Mouse (Mus musculus) kidney, postnatal 0 days (tissue): Measurements from ENCODE around the gene Tamm41. TPM values are rescaled to one million over a fixed set of nuclear protein-coding genes. Genes with fewer than 3 reads are reported as not detected.
A peak's percentile ranks its signal among the peaks of the same experiment; 100 is the strongest.

Source experiments
- ATAC-seq: fragments of 200-750 bp; cut with Nextera tagmentation; replicated peaks from 2 replicates; pipeline ENCODE4 v1.8.0; 2017; ENCODE audit warnings: low read depth, moderate number of reproducible peaks, moderate TSS enrichment, moderate library complexity; ENCODE audit not compliant: low FRiP score
- DNase-seq: peaks from one replicate; pipeline ENCODE4 v3.0.0-alpha.2; 2016; ENCODE audit warnings: low spot score
- H3K27ac ChIP-seq: fragments of 300-500 bp; sonication (generic); 2 replicates; pipeline ENCODE4 v1.5.1; 2014; ENCODE audit warnings: mild to moderate bottlenecking
- H3K27me3 ChIP-seq: fragments of 300-500 bp; sonication (generic); 2 replicates; pipeline ENCODE4 v1.6.1; 2014; ENCODE audit warnings: low read length, mixed read lengths; ENCODE audit not compliant: insufficient read depth
- H3K36me3 ChIP-seq: fragments of 300-500 bp; sonication (generic); 2 replicates; pipeline ENCODE4 v1.6.1; 2014; ENCODE audit warnings: low read length, mixed read lengths; ENCODE audit not compliant: insufficient read depth
- H3K4me1 ChIP-seq: fragments of 300-500 bp; sonication (generic); replicated peaks from 2 replicates; pipeline ENCODE4 v1.6.1; 2014; ENCODE audit warnings: antibody characterized with exemption, low read length, mixed read lengths; ENCODE audit not compliant: insufficient read depth
- H3K4me2 ChIP-seq: fragments of 300-500 bp; sonication (generic); 2 replicates; pipeline ENCODE4 v1.6.1; 2014; ENCODE audit warnings: mild to moderate bottlenecking, low read length, moderate library complexity, mixed read lengths
- H3K4me3 ChIP-seq: fragments of 300-500 bp; sonication (generic); replicated peaks from 2 replicates; pipeline ENCODE4 v1.5.1; 2014; ENCODE audit warnings: low read depth, low read length
- H3K9ac ChIP-seq: fragments of 300-500 bp; sonication (generic); 2 replicates; pipeline ENCODE4 v1.6.1; 2014; ENCODE audit warnings: low read depth, low read length
- H3K9me3 ChIP-seq: fragments of 300-500 bp; sonication (generic); replicated peaks from 2 replicates; pipeline ENCODE4 v1.6.1; 2016; ENCODE audit warnings: low read length, inconsistent platforms, mixed read lengths
- CTCF ChIP-seq: IDR thresholded peaks from 2 replicates; pipeline ENCODE4 v1.5.1; 2016; ENCODE audit warnings: antibody characterized with exemption, low read depth, mild to moderate bottlenecking, moderate library complexity
- WGBS: fragments of 180-500 bp; shearing (Covaris S2); extraction: QIAGEN DNeasy Blood & Tissue Kit; methylation state at CpG from one replicate; pipeline ENCODE4 v1.1.7; 2014; 5-methylcytosine and 5-hydroxymethylcytosine counted together
- polyA plus RNA-seq: library from polyadenylated mRNA; unstranded; fragments of >200 nt; fragmentation: Nextera tagmentation; extraction: Ambion mirVana; gene quantifications from 2 replicates; pipeline ENCODE4 v1.2.1, GENCODE M21; 2015

The Tamm41 gene
- polyA plus RNA-seq, 1 experiment from 2014 or later: 52.3 TPM

GRCm38 (mm10) chr6:115047816-115048215, 10.1 kb upstream of the Tamm41 start:
- Histone ChIP-seq H3K4me3 (no peak overlapping the region), H3K9ac (no peak overlapping the region), H3K9me3 (no peaks in the 10 kb centered on the region), H3K36me3 (no peaks in the 10 kb centered on the region), H3K4me2 (no peak overlapping the region), H3K27me3 (no peaks in the 10 kb centered on the region), H3K27ac (no peak overlapping the region), H3K4me1 (no peaks in the 10 kb centered on the region)
- DNase-seq (no peak), ATAC-seq (no peak)
- TF ChIP-seq CTCF: no peak
- 33% methylated on average over 2 of the region's 2 CpGs for WGBS

GRCm38 (mm10) chr6:115046064-115046463, 8.4 kb upstream of the Tamm41 start:
- H3K27me3 ChIP-seq: no peaks in the 10 kb centered on the region
- WGBS: 79% methylated on average over 1 of the region's 1 CpGs
- no peak for TF ChIP-seq CTCF
- no peaks in the 10 kb centered on the region for H3K4me1 ChIP-seq
- no peak overlapping the region for H3K4me3 ChIP-seq
- ATAC-seq (no peak), DNase-seq (no peak)
- H3K27ac ChIP-seq: no peak overlapping the region
- H3K4me2 ChIP-seq: no peak overlapping the region
- no peak overlapping the region for H3K9ac ChIP-seq
- H3K36me3 ChIP-seq: no peaks in the 10 kb centered on the region
- no peaks in the 10 kb centered on the region for H3K9me3 ChIP-seq

- peak; percentile 49 for DNase-seq
- Histone ChIP-seq H3K27me3 (no peaks in the 10 kb centered on the region), H3K4me2 (no peak overlapping the region), H3K4me3 (no peak overlapping the region), H3K4me1 (no peaks in the 10 kb centered on the region), H3K9ac (no peak overlapping the region), H3K27ac (no peak overlapping the region), H3K36me3 (no peaks in the 10 kb centered on the region), H3K9me3 (no peaks in the 10 kb centered on the region)
- no peak for ATAC-seq
- WGBS: 43% methylated on average over 1 of the region's 1 CpGs
- peak; percentile 55 for TF ChIP-seq CTCF
Observed at GRCm38 (mm10) chr6:115044709-115045108, 7.0 kb upstream of the Tamm41 start.

- no peak for DNase-seq
- 70% methylated on average over 14 of the region's 14 CpGs for WGBS
- H3K36me3 ChIP-seq: no peaks in the 10 kb centered on the region
- H3K9me3 ChIP-seq: no peaks in the 10 kb centered on the region
- no peaks in the 10 kb centered on the region for H3K27me3 ChIP-seq
- ATAC-seq: no peak
- no peak for TF ChIP-seq CTCF
- no peak overlapping the region for H3K27ac ChIP-seq
- no peak overlapping the region for H3K4me2 ChIP-seq
- no peak overlapping the region for H3K4me3 ChIP-seq
- no peaks in the 10 kb centered on the region for H3K4me1 ChIP-seq
- H3K9ac ChIP-seq: no peak overlapping the region
Observed at GRCm38 (mm10) chr6:115043657-115044500, 6.2 kb upstream of the Tamm41 start.

GRCm38 (mm10) chr6:115042609-115043008, 4.9 kb upstream of the Tamm41 start:
- Histone ChIP-seq H3K9ac (no peak overlapping the region), H3K4me3 (no peak overlapping the region), H3K9me3 (no peaks in the 10 kb centered on the region), H3K27me3 (no peaks in the 10 kb centered on the region), H3K4me2 (no peak overlapping the region), H3K27ac (no peak overlapping the region), H3K36me3 (no peaks in the 10 kb centered on the region), H3K4me1 (no peaks in the 10 kb centered on the region)
- 31% methylated on average over 10 of the region's 10 CpGs for WGBS
- DNase-seq: peak; percentile 36
- no peak for ATAC-seq
- TF ChIP-seq CTCF: no peak

- H3K4me1 ChIP-seq: peaks cover 8% of the 10 kb centered on the region; the same call in 1 of the 2 replicates
- H3K9me3 ChIP-seq: no peaks in the 10 kb centered on the region
- 82% methylated on average over 5 of the region's 5 CpGs for WGBS
- H3K9ac ChIP-seq: no peak overlapping the region
- H3K27me3 ChIP-seq: no peaks in the 10 kb centered on the region
- ATAC-seq (no peak), DNase-seq (no peak)
- no peak overlapping the region for H3K4me2 ChIP-seq
- H3K27ac ChIP-seq: no peak overlapping the region
- no peak overlapping the region for H3K4me3 ChIP-seq
- peaks cover 19% of the 10 kb centered on the region for H3K36me3 ChIP-seq
- TF ChIP-seq CTCF: no peak
Observed at GRCm38 (mm10) chr6:115033441-115033840, 4.2 kb downstream of the Tamm41 start.
